Mouse (Mus musculus) bone marrow, adult 2 months (tissue): ENCODE measurements around the gene Zfp326. TPM values are rescaled to one million over a fixed set of nuclear protein-coding genes. Genes with fewer than 3 reads are reported as not detected.

Source experiments
- H3K27ac ChIP-seq: fragments of 200-500 bp; 2 replicates; pipeline ENCODE4 v1.5.1; 2012; ENCODE audit warnings: low read depth, mild to moderate bottlenecking, control low read depth, inconsistent platforms, low read length; ENCODE audit not compliant: control insufficient read depth, poor library complexity, insufficient read depth
- H3K4me1 ChIP-seq: fragments of 200-500 bp; 2 replicates; pipeline ENCODE4 v1.6.1; 2011; ENCODE audit warnings: low read length; ENCODE audit not compliant: control insufficient read depth, insufficient read depth
- H3K4me3 ChIP-seq: fragments of 200-500 bp; replicated peaks from 2 replicates; pipeline ENCODE3; 2011; ENCODE audit warnings: mild to moderate bottlenecking, low read depth, low read length, control low read depth; ENCODE audit not compliant: control insufficient read depth
- CTCF ChIP-seq: fragments of 200-500 bp; IDR thresholded peaks from 2 replicates; pipeline ENCODE4 v1.5.1; 2011; ENCODE audit warnings: low read length, control low read depth; ENCODE audit not compliant: control insufficient read depth, insufficient read depth
- POLR2A ChIP-seq: fragments of 200-500 bp; IDR thresholded peaks from 2 replicates; pipeline ENCODE4 v1.6.1; 2011; ENCODE audit warnings: low read depth, mild to moderate bottlenecking, control low read depth, low read length, borderline replicate concordance; ENCODE audit not compliant: control insufficient read depth
- WGBS: fragments of 180-500 bp; shearing (Covaris S2); methylation state at CpG from one replicate; pipeline ENCODE4 v1.1.7; 2018; 5-methylcytosine and 5-hydroxymethylcytosine counted together
- polyA plus RNA-seq: library from polyadenylated mRNA; stranded (reverse); fragments of >200 nt; gene quantifications from 2 replicates; pipeline ENCODE4 v1.2.4, GENCODE M21; 2011; ENCODE audit warnings: low replicate concordance; ENCODE audit not compliant: missing spikeins, insufficient read depth, insufficient read length

The Zfp326 gene
- polyA plus RNA-seq, 1 experiment: 21.6 TPM

DNA sequence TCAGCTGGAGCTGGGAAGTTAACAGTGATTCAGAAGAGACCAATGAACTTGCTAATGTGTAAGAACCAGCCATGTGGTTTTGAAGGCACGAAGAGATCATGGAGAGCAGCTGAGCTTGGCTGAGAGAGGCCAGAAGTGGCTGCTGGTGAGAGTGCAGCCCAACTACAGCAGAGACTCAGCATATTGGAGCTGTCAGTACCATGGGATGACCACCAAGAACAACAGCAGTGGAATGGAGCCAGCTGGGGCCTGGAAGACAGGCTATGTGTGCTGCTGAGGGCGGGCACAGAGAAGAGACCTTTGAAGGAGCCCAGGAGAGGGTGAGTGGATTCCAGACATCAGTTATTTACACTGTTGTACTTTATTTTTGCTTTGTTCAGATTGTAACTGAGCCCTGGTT, 65.6 kb downstream of the Zfp326 start:
- Histone ChIP-seq H3K4me3 (no peak overlapping the region), H3K27ac (no peak overlapping the region), H3K4me1 (no peaks in the 10 kb centered on the region)
- WGBS: 71% methylated on average over 2 of the region's 2 CpGs
- TF ChIP-seq CTCF (no peak), POLR2A (no peak)

Other genes with a start within 250 kb of the Zfp326 start
- gene Lrrc8d, start 176.6 kb upstream of the Zfp326 start, polyA plus RNA-seq: 11.8 and 20.5 TPM in 2 replicates